Mouse (Mus musculus) forebrain, embryonic 15.5 days (tissue): ENCODE measurements at regions not wholly inside any gene's neighbourhood (a gene's known extent, or its start where the extent isn't known, plus 50 kb on each side); places are given as distances from the start of the nearest gene placed in this dataset.

Experiments used
- ATAC-seq: fragments of 200-750 bp; cut with Nextera tagmentation; replicated peaks from 2 replicates; pipeline ENCODE4 v1.8.0; 2017; ENCODE audit warnings: mild to moderate bottlenecking, moderate TSS enrichment, moderate library complexity
- H3K27ac ChIP-seq: fragments of 300-500 bp; sonication (generic); replicated peaks from 2 replicates; pipeline ENCODE4 v1.5.1; 2015; ENCODE audit warnings: mild to moderate bottlenecking, inconsistent platforms
- H3K27me3 ChIP-seq: fragments of 300-500 bp; sonication (generic); 2 replicates; pipeline ENCODE4 v1.6.1; 2015; ENCODE audit warnings: inconsistent platforms
- H3K36me3 ChIP-seq: fragments of 300-500 bp; sonication (generic); 2 replicates; pipeline ENCODE4 v1.6.1; 2015; ENCODE audit warnings: mild to moderate bottlenecking, inconsistent platforms
- H3K4me1 ChIP-seq: fragments of 300-500 bp; sonication (generic); 2 replicates; pipeline ENCODE4 v1.6.1; 2015; ENCODE audit warnings: inconsistent platforms
- H3K4me2 ChIP-seq: fragments of 300-500 bp; sonication (generic); replicated peaks from 2 replicates; pipeline ENCODE4 v1.6.1; 2015; ENCODE audit warnings: mild to moderate bottlenecking, inconsistent platforms
- H3K4me3 ChIP-seq: fragments of 300-500 bp; sonication (generic); 2 replicates; pipeline ENCODE4 v1.5.1; 2015; ENCODE audit warnings: mild to moderate bottlenecking, inconsistent platforms
- H3K9ac ChIP-seq: fragments of 300-500 bp; sonication (generic); replicated peaks from 2 replicates; pipeline ENCODE4 v1.6.1; 2015; ENCODE audit warnings: mild to moderate bottlenecking, inconsistent platforms
- H3K9me3 ChIP-seq: fragments of 300-500 bp; sonication (generic); 2 replicates; pipeline ENCODE4 v1.6.1; 2016; ENCODE audit warnings: inconsistent platforms
- WGBS: fragments of 180-500 bp; shearing (Covaris S2); methylation state at CpG from one replicate; pipeline ENCODE4 v1.1.7; 2015; ENCODE audit warnings: mixed read lengths; 5-methylcytosine and 5-hydroxymethylcytosine counted together

DNA sequence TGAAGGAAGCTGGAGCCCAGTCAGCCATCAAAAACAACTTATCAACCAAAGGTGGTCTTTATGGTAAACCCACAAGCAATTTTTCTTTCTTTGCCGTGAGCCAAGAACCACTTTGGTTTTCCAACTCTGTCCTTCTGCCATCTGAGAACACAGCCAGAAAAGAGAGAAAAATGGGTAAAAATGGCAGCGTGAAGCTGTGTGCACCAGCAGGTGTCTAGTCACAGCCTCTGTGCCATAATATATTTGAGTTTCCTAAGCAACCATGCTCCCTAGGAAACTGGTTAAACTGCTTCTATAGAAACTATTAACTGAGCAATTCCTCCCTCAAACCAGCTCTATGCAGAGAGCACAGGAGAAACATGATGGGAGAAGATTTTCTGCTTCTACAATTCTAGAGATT, 1402.2 kb downstream of the Pcdh9 start:
- Histone ChIP-seq H3K27me3 (no peaks in the 10 kb centered on the region), H3K9ac (no peak overlapping the region), H3K9me3 (no peaks in the 10 kb centered on the region), H3K4me1 (no peaks in the 10 kb centered on the region), H3K4me3 (no peak overlapping the region), H3K4me2 (no peak overlapping the region), H3K36me3 (no peaks in the 10 kb centered on the region), H3K27ac (0 out of 2 replicates have a peak overlapping the region, but pooled peaks have one; percentile 3)
- ATAC-seq, result 0 out of 2 replicates have a peak, but pooled peaks have one; percentile 51
- WGBS, result 56% methylated on average over 2 of the region's 2 CpGs
